Mouse (Mus musculus): Measurements from ENCODE around the gene Wnt11.

Gene Wnt11

DNA sequence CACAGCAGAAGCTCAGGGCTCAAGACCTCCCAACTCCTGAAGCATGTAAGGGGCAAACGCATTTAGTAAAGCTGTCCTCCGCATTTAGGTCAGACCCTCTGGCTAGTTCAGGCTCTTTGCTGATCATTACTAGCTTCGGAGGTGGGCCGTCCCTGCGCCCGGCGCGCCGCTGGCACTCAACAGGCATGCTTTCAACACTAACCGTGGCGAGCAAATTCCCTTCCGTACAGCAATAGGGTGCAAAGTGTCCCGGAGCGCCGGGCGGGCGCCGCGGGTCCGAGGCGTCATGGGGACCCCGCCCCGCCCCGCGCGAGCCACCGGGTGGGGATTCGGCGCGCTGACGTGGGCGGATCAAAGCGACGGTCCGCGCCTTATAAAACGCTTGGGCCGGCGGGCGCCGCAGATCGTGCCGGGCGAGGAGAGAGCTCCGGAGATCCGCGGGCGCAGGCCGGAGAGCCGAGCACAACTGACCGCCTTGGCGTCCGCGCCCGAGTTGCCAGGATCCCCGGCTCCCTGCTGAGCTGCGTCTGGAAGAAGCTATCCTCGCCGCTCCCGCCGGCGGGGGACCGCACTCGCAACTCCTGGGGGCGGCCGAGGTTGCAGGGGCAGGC, at the start of gene Wnt11:
TSS of gene Wnt11 (plus strand) at position 402 of the 611 bp plus-strand sequence.
- DNase-seq: peak; percentile 58

DNA sequence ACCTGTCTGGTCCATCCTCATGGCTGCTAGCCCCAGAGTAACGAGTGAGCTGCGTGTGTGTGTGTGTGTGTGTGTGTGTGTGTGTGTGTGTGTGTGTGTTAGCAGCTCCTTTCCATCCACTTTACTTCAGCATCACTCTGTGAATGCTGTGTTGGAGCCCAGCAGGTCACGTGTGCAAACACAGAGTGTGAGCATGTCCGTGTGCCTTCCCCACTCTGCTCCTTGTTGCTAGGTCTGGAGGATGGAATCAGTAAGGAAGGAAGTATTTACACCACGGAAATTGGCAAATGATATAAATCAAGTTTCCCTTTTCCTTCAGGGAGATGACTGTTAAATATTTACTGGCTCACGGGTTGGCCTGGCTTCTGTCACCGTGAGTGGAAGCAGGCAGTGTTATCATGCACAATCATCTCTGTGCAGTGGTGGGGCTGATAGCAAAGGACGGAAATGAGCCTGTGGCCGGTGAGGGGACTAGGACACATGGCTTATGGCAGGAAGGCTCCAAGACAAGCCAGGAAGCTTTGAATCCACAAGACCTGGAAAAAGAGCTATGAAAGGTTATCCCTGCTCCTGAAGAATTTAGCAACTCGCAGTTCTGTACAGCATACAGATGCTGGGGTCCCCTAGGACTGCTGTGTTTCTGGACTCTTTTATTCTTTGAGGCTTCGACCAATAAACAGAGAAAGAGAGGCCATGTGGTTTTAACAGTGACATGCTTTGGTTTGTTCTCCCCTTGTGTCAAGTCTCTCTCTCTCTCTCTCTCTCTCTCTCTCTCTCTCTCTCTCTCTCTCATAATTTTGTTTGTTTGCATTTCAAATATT, 47.9 kb upstream of the Wnt11 start:
- DNase-seq: peak; percentile 17

DNA sequence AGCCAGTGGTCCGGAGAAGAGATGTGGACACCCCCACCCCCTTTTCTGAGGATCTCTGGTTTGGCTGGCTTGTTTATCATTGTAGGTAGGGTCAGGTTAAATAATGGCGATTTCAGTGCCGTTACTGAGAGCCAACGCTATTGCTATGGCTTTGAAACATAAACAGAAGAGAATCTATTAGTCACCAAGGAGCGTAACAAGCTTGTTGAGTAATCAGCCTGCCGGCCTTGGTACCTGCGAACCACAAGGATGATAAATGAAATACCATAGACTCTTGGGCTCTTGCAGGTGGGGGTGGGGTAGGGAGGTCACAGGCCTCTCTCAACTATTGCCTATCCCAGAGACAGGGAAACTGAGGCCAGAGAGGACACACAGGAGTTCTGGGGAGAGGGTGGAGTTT, 46.2 kb upstream of the Wnt11 start:
- DNase-seq: no peak

DNA sequence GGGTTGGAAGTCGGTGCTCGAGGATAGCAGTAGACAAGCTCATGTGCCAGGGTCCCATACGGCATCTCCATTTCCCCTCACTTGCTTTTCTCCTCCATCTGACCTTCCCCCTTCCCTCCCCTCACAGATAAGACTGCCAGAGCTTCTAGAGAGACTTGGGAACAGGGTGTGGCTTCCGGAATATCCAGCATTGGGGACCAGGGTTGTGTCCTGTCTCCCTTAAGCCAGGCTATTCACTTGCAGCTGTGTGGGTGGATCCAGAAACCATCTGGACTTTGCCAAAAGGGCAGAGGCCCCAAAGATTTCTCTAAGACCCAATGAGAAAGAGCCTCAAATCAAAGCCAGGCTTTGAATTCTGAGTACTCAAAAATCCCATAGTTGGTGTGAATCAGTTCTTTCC, 45.8 kb upstream of the Wnt11 start:
- DNase-seq: no peak

DNA sequence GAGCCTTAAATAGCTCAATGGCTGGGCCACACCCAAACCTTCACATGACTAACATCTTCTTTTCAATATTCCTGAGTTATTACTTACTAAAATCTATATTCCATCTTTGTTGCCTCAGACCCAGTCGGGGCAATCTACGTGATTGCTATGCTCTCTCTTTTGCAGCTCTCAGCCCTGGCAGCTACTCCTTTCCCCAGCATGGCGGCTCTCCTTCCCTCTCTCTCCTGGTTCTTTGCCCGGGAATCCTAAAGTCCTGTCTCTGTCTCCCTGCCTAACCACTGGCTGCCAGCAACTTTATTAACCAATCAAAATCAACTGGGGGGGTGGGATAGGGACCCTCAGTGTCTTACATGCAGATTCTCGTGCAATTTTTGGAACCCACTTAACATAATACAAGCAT, 43.0 kb upstream of the Wnt11 start:
- no peak for DNase-seq

DNA sequence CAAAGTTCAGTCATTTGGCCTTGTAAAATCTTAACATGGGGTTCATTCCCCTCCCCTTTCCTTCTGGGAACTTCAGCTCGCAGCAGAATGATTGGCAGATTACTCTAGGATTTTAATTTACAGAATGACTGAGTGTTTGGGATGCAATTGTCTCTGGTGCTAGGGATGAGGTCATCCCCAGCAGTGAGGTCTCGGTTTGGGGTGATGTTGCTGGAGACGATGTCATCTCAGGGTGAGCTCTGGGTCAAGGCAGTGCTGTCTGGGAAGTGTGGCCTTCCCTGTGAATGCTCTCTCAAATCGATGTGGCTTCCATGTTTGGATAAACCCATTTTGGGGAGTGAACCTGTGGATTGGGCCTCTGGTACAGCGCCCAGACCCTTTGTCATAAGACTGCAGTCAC, 41.1 kb upstream of the Wnt11 start:
- DNase-seq: no peak

DNA sequence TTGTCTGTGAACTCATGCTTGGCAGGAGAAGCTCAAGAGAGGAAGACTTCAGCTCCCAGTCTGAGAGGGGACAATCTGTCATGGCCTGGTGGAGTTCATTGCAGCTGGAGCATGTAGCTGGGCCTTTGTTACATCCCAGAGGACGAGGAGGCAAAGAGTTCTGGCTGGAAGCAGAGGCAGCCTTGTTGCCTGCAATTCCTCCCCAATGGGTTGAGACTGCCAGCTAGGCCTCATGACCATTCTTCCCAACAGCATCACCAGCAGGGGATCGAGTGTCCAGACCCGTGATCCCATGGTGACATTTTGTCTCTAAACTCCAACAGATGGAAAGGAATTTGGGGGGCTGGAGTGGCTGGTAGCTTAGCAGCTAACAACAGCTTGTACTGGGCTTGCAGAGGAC, 40.5 kb upstream of the Wnt11 start:
- DNase-seq: no peak

DNA sequence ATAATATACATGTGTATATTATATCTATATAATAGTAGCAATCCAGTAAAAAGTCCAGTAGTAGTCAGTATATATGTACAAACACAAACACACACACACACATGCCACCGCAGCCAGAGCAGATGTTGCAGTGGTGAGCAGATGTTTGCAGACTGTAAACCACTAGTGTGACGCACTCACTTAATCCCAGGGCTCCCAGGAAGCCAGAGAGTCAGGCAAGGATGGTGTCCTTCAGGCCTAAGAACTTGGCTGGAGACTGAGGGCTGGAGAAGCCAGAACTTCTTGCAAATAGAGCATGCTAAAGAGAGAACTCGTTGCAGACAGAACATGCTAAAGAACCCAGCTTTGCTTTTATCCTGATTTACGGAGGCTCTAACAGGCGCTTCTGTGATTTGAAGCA, 39.3 kb upstream of the Wnt11 start:
- no peak for DNase-seq

DNA sequence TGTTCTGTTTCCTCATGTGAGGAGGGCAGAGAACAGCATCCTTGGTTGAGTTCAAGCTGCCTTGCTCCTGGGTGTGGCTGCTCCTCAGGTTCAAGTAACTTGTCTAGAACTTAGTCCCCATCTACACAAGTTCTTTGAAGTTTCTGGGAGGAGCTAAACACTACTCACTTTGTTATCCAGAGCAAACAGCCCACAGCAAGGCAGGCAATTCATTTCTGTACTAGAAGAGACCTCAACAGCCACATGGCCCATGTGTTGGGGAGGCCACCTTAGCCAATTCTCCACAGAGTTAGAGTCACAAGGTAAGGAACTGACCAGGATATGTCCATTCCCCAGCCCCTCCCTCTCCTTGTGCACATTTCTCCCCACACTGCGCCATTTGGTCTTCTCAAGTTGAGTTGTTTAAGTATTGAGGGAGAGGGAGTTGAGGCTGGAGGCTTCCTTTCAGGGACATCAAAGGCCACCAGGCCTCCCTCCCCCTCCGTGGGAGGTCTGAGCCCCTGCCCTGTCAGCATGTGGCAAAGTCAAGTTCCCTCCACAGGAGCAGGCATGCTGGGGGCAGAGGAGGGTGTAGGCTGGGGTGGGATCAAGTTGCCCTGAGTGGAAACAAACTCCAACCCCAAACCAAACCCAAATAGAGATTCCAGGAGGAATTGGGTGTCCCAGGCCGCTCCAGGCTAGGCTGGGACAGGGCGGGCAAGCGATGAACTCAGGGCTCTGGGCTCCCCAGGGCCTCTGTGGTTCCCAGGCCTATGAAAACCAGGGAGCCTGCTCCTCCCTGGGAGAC, 37.4 kb upstream of the Wnt11 start:
- DNase-seq: no peak

DNA sequence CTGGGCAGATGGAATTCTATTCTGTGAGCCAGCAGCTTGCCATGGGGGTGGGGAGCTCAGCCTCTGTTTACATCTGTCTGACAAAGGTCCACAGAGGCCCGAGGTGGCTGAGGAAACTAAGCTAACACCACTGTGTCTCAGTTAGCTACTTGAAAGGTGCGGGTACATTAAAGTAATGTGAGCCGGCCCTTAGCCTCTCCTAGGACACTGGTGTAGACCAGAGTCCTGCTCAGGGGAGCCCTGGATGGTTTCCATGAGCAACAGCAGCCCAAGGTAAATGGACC, 36.8 kb upstream of the Wnt11 start:
- no peak for DNase-seq

DNA sequence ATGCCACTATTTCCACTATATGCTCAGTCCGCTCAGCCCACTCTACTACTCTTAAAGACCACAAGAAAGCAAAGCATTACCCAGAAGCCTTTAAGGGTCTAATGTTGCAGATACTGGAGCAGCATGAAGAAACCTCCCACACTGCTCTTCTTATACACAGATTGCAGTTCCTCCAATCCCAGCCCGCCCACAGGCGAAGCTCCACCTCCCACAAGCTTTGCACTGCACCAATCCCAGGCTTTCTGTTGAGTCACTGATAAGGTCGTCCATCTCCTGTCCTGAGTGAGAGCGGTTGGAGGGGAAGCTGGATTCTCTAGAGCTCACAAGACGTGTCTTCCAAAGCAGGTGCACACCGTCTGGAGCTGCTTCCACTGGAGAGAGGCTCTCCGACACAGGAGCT, 34.5 kb upstream of the Wnt11 start:
- DNase-seq: no peak

DNA sequence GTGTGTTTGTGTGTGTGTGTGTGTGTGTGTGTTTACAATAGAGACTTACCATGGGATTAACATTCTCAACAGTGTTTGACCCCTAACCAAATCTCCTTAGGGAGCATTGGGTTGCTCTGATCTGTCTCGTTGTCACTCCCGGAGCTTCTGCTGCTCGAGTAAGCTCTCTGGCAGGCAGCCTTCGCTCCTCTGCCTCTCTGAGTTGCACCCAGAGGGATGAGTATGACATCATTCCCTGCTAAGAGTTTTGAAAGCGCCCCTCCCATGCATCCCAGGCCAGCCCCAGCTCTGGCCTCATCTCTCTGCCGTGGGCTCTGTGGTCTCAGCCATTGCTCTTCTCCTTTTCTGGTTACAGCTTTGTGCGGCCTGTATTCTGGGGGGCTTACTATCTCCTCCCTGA, 33.8 kb upstream of the Wnt11 start:
- DNase-seq: no peak

DNA sequence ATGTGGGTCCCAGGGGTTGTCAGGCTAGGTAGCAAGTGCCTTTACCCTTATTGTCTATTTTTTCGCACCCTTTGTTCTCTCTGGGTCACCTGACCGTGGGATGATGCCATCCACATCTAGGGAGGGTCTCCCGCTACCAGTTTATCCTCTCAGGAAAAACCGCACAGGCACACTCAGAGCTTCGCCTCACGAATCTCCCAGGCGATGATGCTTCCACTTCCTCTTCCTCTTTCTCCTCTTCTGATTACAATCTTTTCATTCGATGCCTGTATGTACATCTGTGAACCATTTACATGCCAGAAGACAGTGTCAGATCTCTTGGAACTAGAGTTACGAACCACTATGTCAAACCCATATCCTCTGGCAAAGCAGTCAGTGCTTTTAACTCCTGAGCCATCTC, 31.7 kb upstream of the Wnt11 start:
- DNase-seq: no peak

DNA sequence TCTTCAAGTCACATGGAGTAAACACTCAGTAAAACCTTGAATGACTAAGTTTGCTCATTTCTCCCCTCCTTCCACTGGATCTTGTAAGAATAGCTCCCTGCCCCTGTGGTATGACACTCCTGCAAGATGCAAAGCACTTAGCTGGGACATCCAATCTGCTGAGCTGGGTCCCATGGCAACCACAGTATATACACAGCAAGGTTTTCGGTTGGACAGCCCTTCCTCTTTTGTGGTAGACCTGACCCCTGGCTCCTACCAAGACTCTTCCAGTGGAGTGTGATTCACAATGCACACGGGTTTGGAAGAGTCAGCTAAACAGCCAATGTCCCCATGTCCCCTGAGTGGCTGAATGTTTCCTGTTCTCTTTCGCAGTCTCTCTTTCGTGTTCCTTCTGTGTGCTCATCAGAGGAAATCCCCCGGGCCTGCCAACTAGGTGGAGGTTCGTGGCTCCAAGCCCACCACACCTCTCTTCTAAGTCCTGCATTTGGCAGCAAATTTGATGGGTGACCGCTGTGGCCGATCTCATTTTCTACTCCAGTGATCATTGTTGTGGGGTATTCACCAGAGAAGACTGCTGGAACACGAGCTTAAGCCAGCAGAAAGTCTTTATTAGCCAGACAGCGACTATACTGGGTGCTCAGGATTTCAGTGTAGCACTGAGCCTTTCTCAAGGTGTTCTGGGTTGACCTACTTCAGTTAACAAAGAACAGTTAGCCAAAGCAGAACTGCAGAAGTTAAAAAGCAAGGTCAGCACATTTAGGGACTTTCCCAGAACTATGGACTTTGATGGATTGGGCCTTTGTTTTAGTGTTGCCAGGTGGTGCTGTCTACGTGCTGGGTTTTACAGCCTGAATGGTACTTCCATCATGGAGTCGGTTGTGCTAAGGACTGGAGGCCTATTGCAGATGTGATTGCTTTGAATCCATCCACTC, 29.8 kb upstream of the Wnt11 start:
- peak; percentile 40 for DNase-seq

DNA sequence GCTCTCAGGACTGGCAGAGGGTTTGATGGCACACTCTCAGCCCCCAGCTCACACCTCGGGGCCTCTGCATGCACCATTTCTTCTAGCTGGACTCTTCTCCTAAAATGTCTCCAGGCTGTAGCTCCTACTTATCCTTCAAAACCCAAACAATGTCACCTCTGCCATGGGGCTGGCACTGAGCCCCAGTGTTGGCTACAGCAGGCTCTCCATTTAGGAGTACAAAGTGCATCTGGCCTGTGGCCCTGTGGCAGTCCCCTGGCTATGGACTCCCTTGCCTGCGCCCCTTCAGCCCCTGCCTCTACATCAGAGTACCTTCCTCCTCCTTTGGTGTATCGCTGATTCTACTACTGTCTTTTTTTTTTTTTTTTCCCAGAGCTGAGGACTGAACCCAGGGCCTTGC, 28.0 kb upstream of the Wnt11 start:
- no peak for DNase-seq

DNA sequence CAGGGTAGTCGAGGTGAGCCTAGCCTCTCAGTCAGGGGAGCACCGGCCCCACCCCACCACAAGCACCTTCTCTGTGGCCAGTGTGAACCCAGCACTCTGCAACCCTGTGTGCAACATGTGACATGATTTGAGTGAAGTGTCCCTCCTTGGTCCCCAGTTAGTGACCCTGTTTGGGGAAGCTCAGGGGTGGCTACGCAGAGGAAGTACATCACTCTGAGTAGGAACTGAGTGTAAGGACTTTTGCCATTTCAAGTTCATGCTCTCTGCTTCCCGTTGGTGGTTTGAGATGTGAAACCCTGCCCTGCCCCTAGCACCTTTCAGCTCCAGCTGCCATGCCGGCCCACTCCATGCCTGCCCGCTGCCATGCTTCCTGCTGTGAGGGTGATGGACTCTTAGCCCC, 25.5 kb upstream of the Wnt11 start:
- DNase-seq: no peak

DNA sequence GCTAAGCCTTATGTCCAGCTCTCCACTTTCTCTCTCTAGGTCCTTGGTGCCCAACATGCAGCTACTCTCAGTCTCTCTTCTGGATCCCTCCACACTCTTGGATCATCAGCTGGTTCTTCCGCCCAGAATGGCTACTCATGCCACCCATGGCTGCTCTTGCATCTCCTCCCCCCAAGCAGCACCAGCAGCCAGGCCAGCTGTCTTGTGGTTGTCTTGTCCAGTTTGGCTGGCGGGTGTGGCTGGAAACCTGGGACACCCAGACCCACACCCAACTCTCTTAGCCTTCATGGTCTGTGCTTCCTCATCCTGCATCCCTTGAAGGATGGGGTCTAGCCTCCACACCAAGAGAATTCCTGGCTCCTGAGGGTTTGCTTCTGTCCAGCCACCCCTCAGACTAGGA, 24.3 kb upstream of the Wnt11 start:
- DNase-seq: no peak

DNA sequence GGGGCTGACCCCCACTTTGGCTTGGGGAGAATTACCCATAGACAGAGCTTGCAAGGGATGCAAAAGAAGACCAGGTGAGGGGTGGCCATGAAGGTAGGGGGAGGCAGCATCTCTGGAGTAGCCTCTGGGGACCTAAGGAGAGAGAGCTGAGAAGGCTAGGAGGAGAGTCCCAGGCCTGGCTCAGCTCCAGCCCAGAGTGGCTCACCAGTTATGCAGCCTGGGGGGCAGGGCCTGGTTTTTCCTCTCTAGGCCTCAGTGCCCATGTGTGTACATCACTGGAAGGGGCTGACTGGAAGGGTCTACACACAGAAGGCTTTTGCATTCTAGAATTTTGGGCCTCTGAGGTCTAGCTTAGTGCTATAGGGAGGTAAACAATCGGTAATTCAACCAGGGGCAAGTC, 14.4 kb upstream of the Wnt11 start:
- no peak for DNase-seq

DNA sequence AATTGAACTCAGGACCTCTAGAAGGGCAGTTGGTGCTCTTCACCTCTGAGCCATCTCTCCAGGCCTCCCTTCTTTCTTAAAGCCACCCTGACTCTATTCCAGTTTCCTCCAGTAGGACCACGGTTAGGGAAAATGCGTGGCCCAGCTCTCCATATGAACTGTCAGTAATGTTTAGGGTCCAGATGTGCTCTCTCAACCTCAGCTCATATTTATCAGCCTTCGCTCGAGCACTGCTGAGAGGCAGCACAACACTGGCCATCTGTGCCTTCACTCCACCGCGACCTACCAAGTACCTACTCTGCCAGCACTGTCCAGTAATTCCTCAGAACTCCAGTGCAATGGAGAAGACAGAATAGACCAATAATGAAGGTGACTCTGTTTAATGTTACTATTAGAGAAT, 12.0 kb upstream of the Wnt11 start:
- DNase-seq: no peak

DNA sequence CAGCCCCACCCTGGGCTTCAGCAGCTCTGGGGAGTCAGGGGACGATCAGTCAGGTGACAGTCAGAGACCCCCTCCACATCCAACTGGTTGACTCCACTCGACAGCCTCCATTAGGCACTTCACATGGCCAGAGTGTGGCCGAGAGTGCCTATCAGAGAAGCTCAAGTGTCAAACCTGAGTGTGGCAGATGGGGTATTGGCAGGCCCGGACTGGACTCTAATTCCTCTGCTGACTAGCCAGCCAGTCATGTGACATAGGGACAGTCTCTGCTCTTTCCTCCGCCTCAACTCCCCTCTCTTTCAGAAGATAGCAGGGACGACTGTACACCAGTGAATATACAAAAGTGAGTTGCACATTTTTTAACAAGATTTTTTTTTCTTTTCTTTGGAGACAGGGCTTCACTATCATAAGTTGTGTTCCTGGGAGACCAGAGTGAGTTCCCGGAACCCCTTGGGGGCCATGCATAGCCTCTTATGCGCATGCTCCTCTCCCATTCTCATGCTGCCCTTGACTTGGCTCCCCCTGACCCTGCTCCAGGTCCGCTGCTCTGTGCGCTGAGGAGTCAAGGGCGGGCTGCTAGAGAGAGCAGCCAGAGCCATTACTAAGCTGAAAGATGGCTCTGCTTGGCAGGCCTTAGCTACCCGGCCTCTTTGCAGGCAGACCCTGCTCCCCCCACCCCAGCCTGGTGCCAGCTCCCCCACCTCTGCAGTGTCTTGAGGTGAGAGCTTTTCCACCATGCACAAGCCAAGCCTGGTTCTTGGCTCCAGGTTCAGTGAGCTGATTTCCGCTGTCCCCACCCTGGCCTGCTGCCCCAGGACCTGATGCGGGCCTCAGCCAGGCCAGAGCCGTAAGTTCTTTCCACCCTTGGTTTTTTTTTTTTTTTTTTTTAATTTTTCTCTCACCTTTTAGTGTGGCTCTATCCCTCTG, 10.8 kb upstream of the Wnt11 start:
- no peak for DNase-seq

DNA sequence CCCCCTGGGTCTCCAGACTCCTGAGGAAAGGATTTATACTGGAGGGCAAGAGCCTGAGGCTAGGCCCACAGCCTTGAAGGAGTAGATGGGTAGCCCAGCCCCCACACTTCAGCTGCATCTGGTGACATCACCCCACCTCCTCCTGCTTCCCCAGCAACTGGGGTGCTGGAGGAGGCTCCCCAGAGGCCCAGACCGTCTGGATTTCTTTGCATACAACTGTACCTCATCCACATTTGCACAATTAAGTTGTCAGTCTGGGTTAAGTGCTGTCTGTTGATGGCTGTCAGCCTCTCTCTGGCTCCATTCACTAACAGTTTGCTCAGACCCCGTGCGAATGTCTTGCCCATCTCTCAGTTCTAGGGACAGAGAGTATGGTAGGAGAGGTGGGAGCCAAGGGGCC, 6.9 kb upstream of the Wnt11 start:
- DNase-seq: no peak

DNA sequence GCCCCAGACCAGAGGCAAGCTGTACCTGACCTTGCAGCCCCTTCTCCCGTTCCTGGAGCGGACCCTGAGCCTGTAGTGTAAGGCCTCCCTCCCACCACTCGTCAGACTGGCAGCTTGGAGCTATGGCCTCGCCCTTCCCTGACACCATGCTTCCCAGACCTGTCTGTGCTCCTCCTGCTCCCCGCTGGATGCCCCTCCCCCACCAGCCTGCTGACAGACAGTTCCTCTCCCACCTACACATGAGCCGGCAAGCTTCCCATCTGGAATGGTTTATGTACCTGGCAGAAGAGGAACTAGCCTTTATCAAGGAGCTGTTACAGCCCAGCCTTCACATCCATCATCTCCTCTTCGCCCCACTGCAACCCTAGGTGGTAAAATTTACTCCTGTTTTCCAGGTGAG, 6.0 kb upstream of the Wnt11 start:
- DNase-seq: no peak

Measured in kidney, postnatal 14 days (tissue).